Mouse (Mus musculus) heart, adult 2 months (tissue): ENCODE data around the gene Tnni3k.

ENCODE experiments used
- CTCF ChIP-seq: fragments of 200-600 bp; IDR thresholded peaks from 2 replicates; pipeline ENCODE4 v1.8.1; 2022; ENCODE audit warnings: antibody characterized with exemption, mild to moderate bottlenecking, moderate library complexity
- EP300 ChIP-seq: fragments of 200-500 bp; IDR thresholded peaks from 2 replicates; pipeline ENCODE4 v1.6.1; 2011; ENCODE audit warnings: low read depth, low read length, control low read depth; ENCODE audit not compliant: insufficient read depth
- POLR2A ChIP-seq: fragments of 200-500 bp; IDR thresholded peaks from 2 replicates; pipeline ENCODE4 v1.6.1; 2011; ENCODE audit warnings: mild to moderate bottlenecking, low read depth, low read length, control low read depth; ENCODE audit not compliant: insufficient read depth

DNA sequence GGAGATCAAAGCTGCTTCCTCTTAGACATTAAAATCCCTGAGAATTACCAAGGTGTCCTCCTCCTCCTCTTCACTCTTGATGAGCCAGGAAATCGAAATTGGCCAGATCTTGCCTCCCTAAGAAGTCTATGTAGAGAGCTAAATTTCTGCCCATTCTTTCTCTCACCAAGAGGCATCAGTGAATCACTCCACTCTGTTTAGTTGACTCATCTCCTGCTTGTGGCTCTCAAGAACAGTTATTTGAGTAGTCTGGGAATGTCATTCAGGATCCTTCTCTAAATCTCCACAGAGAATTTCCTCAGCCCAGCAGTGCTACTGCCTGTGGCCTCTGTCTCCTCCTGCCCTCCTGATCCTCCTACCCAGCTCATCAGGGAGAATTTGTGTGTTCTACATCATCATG is 139.6 kb downstream of the Tnni3k start:
- TF ChIP-seq CTCF = no peak
- TF ChIP-seq EP300 = no peak
- TF ChIP-seq POLR2A = no peak
